Mouse (Mus musculus) megakaryocyte-erythroid progenitor cell, adult 5-6 weeks (primary cell): ENCODE data around the gene Bcorl1. TPM values are rescaled to one million over a fixed set of nuclear protein-coding genes. Genes with fewer than 3 reads are reported as not detected.

Experiments
- ATAC-seq: replicated peaks from 2 replicates; pipeline ENCODE4 v1.8.0; 2016; ENCODE audit warnings: mild to moderate bottlenecking, inconsistent platforms; ENCODE audit not compliant: severe bottlenecking, poor library complexity, low FRiP score, low TSS enrichment
- total RNA-seq, 2 experiments: library from RNA; stranded (forward) in 1 of 2; stranded (reverse) in 1 of 2; fragments of 200-1000, 215-1000 nt in 1 of 2; fragments of >200 nt in 1 of 2; fragmentation: Nextera tagmentation in 1 of 2; gene quantifications; 2 replicates each; pipeline ENCODE4 v1.2.3; 2014 to 2017

Bcorl1 gene
- total RNA-seq (2014; fragmentation: Nextera tagmentation) (14.8 and 16.3 TPM in 2 replicates), total RNA-seq (2017) (3.1 and 3.7 TPM in 2 replicates)

GRCm38 (mm10) chrX:48341141-48341540 is at the start of gene Bcorl1:
Gene Bcorl1 (plus strand): TSS chrX:48341358.
- no peak for ATAC-seq

- ATAC-seq = no peak
These were observed 49.7 kb upstream of the Bcorl1 start for GRCm38 (mm10) chrX:48291413-48291812.

- no peak for ATAC-seq
These were observed 35.8 kb upstream of the Bcorl1 start for GRCm38 (mm10) chrX:48305356-48305755.

- no peak for ATAC-seq
These were observed 30.2 kb upstream of the Bcorl1 start for GRCm38 (mm10) chrX:48310706-48311517.

GRCm38 (mm10) chrX:48311727-48312126 is 29.4 kb upstream of the Bcorl1 start:
- 0 out of 2 replicates have a peak, but pooled peaks have one; percentile 12 for ATAC-seq

- ATAC-seq = peak; percentile 95
These were observed 26.6 kb upstream of the Bcorl1 start for GRCm38 (mm10) chrX:48314530-48315079.

GRCm38 (mm10) chrX:48317444-48317843 is 23.7 kb upstream of the Bcorl1 start:
- ATAC-seq = peak; percentile 68

- ATAC-seq = peak; percentile 53; the same call in 1 of the 2 replicates
These were observed 23.0 kb upstream of the Bcorl1 start for GRCm38 (mm10) chrX:48318194-48318593.

- no peak for ATAC-seq
These were observed 613 bp upstream of the Bcorl1 start for GRCm38 (mm10) chrX:48340441-48341049.

- ATAC-seq = no peak
These were observed 533 bp downstream of the Bcorl1 start for GRCm38 (mm10) chrX:48341621-48342161.

GRCm38 (mm10) chrX:48342731-48343130 is 1.6 kb downstream of the Bcorl1 start:
- ATAC-seq = no peak

GRCm38 (mm10) chrX:48343461-48343952 is 2.3 kb downstream of the Bcorl1 start:
- peak; percentile 94 for ATAC-seq

GRCm38 (mm10) chrX:48343966-48344642 is 2.9 kb downstream of the Bcorl1 start:
- no peak for ATAC-seq

- no peak for ATAC-seq
These were observed 3.7 kb downstream of the Bcorl1 start for GRCm38 (mm10) chrX:48344643-48345384.

GRCm38 (mm10) chrX:48345385-48345932 is 4.3 kb downstream of the Bcorl1 start:
- no peak for ATAC-seq

- no peak for ATAC-seq
These were observed 14.2 kb downstream of the Bcorl1 start for GRCm38 (mm10) chrX:48355346-48355745.

- no peak for ATAC-seq
These were observed 24.8 kb downstream of the Bcorl1 start for GRCm38 (mm10) chrX:48365836-48366577.

- ATAC-seq = no peak
These were observed 26.7 kb downstream of the Bcorl1 start for GRCm38 (mm10) chrX:48367841-48368240.
